Mouse (Mus musculus) heart, postnatal 0 days (tissue): ENCODE measurements at regions not wholly inside any gene's neighbourhood (a gene's known extent, or its start where the extent isn't known, plus 50 kb on each side); places are given as distances from the start of the nearest gene placed in this dataset.
A peak's percentile ranks its signal among the peaks of the same experiment; 100 is the strongest.

ENCODE experiments used
- ATAC-seq: fragments of 200-750 bp; cut with Nextera tagmentation; 2 replicates; pipeline ENCODE4 v1.8.0; 2017; ENCODE audit warnings: low read depth, moderate number of reproducible peaks, moderate library complexity; ENCODE audit not compliant: insufficient read depth
- DNase-seq: peaks from one replicate; pipeline ENCODE4 v3.0.0-alpha.2; 2016; ENCODE audit warnings: low spot score
- H3K27ac ChIP-seq: fragments of 300-500 bp; sonication (generic); 2 replicates; pipeline ENCODE4 v1.5.1; 2014; ENCODE audit warnings: low read depth, mild to moderate bottlenecking
- H3K27me3 ChIP-seq: fragments of 300-500 bp; sonication (generic); 2 replicates; pipeline ENCODE4 v1.6.1; 2014; ENCODE audit warnings: low read length, mixed read lengths; ENCODE audit not compliant: control insufficient read depth, insufficient read depth
- H3K36me3 ChIP-seq: fragments of 300-500 bp; sonication (generic); replicated peaks from 2 replicates; pipeline ENCODE4 v1.6.1; 2014; ENCODE audit warnings: low read length, mixed read lengths; ENCODE audit not compliant: control insufficient read depth, insufficient read depth
- H3K4me1 ChIP-seq: fragments of 300-500 bp; sonication (generic); 2 replicates; pipeline ENCODE4 v1.6.1; 2014; ENCODE audit warnings: antibody characterized with exemption; ENCODE audit not compliant: control insufficient read depth, insufficient read depth
- H3K4me2 ChIP-seq: fragments of 300-500 bp; sonication (generic); 2 replicates; pipeline ENCODE4 v1.6.1; 2014; ENCODE audit warnings: low read depth, mild to moderate bottlenecking, low read length, moderate library complexity
- H3K4me3 ChIP-seq: fragments of 300-500 bp; sonication (generic); 2 replicates; pipeline ENCODE4 v1.5.1; 2014; ENCODE audit warnings: low read depth, low read length
- H3K9ac ChIP-seq: fragments of 300-500 bp; sonication (generic); replicated peaks from 2 replicates; pipeline ENCODE4 v1.6.1; 2014; ENCODE audit warnings: low read depth, low read length, mixed read lengths
- H3K9me3 ChIP-seq: fragments of 300-500 bp; sonication (generic); replicated peaks from 2 replicates; pipeline ENCODE4 v1.6.1; 2016; ENCODE audit warnings: low read length; ENCODE audit not compliant: control insufficient read depth
- CTCF ChIP-seq: IDR thresholded peaks from 2 replicates; pipeline ENCODE4 v1.5.1; 2016; ENCODE audit warnings: antibody characterized with exemption, control low read depth, low read depth
- EP300 ChIP-seq: IDR thresholded peaks from 2 replicates; pipeline ENCODE4 v1.6.1; 2016; ENCODE audit warnings: antibody characterized with exemption, low read depth
- WGBS: fragments of 180-500 bp; shearing (Covaris S2); extraction: QIAGEN DNeasy Blood & Tissue Kit; methylation state at CpG from one replicate; pipeline ENCODE4 v1.1.7; 2014; 5-methylcytosine and 5-hydroxymethylcytosine counted together

- no peaks in the 10 kb centered on the region for H3K4me1 ChIP-seq
- ATAC-seq: no peak
- H3K4me2 ChIP-seq: no peak overlapping the region
- no peak overlapping the region for H3K9ac ChIP-seq
- no peak overlapping the region for H3K4me3 ChIP-seq
- no peaks in the 10 kb centered on the region for H3K36me3 ChIP-seq
- no peak for DNase-seq
- H3K27ac ChIP-seq: no peak overlapping the region
- TF ChIP-seq EP300: no peak
- TF ChIP-seq CTCF: no peak
- 86% methylated on average over 1 of the region's 1 CpGs for WGBS
- no peaks in the 10 kb centered on the region for H3K9me3 ChIP-seq
- no peaks in the 10 kb centered on the region for H3K27me3 ChIP-seq
These were observed 1721.2 kb downstream of the Car8 start for GRCm38 (mm10) chr4:6517626-6518025.

GRCm38 (mm10) chr4:6514823-6515222 lies 1721.7 kb upstream of the Impad1 start:
- Histone ChIP-seq H3K27me3 (no peaks in the 10 kb centered on the region), H3K4me2 (no peak overlapping the region), H3K9ac (no peak overlapping the region), H3K4me3 (no peak overlapping the region), H3K9me3 (no peaks in the 10 kb centered on the region), H3K36me3 (no peaks in the 10 kb centered on the region), H3K27ac (no peak overlapping the region), H3K4me1 (no peaks in the 10 kb centered on the region)
- ATAC-seq: no peak
- TF ChIP-seq CTCF (peak; percentile 84), EP300 (no peak)
- peak; percentile 53 for DNase-seq
- 17% methylated on average over 6 of the region's 6 CpGs for WGBS

- Histone ChIP-seq H3K4me1 (no peaks in the 10 kb centered on the region), H3K36me3 (no peaks in the 10 kb centered on the region), H3K27ac (no peak overlapping the region), H3K4me2 (no peak overlapping the region), H3K9me3 (no peaks in the 10 kb centered on the region), H3K9ac (no peak overlapping the region), H3K27me3 (no peaks in the 10 kb centered on the region), H3K4me3 (no peak overlapping the region)
- DNase-seq (no peak), ATAC-seq (no peak)
- TF ChIP-seq CTCF (no peak), EP300 (no peak)
- WGBS: 67% methylated on average over 3 of the region's 3 CpGs
These were observed 1720.5 kb upstream of the Impad1 start for GRCm38 (mm10) chr4:6513635-6514034.

GRCm38 (mm10) chr4:6512749-6513364 lies 1719.7 kb upstream of the Impad1 start:
- Histone ChIP-seq H3K36me3 (no peaks in the 10 kb centered on the region), H3K9me3 (no peaks in the 10 kb centered on the region), H3K27ac (no peak overlapping the region), H3K9ac (no peak overlapping the region), H3K4me2 (peak overlapping the region; percentile 26; the same call in 1 of the 2 replicates), H3K27me3 (no peaks in the 10 kb centered on the region), H3K4me1 (no peaks in the 10 kb centered on the region), H3K4me3 (no peak overlapping the region)
- ATAC-seq: peak; percentile 66; the same call in 1 of the 2 replicates
- WGBS: 18% methylated on average over 12 of the region's 12 CpGs
- peak; percentile 68 for DNase-seq
- TF ChIP-seq EP300 (no peak), CTCF (peak; percentile 83)

- H3K27me3 ChIP-seq: no peaks in the 10 kb centered on the region
- H3K9me3 ChIP-seq: no peaks in the 10 kb centered on the region
- H3K4me3 ChIP-seq: no peak overlapping the region
- no peak overlapping the region for H3K9ac ChIP-seq
- WGBS: 81% methylated on average over 5 of the region's 5 CpGs
- no peak overlapping the region for H3K4me2 ChIP-seq
- ATAC-seq (no peak), DNase-seq (no peak)
- TF ChIP-seq EP300 (no peak), CTCF (no peak)
- no peaks in the 10 kb centered on the region for H3K36me3 ChIP-seq
- no peaks in the 10 kb centered on the region for H3K4me1 ChIP-seq
- H3K27ac ChIP-seq: no peak overlapping the region
These were observed 1714.9 kb upstream of the Impad1 start for GRCm38 (mm10) chr4:6508091-6508490.
